In the genomic region with DNA sequence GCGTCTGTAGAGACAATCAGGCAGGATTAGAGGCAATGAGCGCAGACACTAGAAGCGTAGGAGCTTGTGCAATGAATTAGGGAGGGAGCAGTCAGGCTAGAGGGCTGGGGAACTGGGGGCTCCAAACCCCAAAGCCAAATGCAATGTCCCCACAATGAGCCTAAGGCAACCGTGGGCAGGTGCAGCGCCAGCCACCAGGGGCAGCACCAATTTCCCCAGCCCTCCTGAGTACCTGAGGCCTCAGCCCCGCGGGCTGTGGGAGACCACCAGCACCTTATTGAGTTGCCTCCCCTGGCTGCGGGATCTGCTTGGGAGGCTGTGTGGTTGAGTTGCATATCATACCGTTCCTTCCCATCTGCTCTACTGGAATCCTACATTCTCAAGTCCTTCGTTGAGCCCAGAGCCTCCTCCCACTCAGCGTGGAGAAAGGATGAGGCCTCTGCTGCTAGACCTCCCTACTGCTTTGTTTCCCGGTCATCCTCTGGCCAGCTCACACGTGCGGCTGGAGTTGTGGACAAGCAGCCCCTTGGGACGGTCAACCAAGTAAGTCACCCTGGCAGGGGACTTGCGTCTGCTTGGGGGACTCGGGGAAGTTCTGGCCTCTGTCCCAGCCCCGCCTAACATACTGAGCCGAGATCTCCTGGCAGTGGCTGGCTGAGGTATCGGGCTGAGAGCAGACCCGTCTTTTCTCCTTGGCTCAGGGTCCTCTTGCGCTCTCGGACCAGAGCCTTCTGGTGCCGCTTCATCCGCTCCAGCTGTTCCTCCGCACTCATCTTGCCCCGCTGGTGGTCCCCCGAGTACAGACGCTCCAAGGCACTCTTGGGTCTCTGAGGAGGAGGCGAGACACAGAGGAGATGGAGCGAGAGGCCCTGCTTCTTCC, we compare ENCODE assay signal across 12 mouse cellular contexts. TPM values are rescaled to one million over a fixed set of nuclear protein-coding genes. Genes with fewer than 3 reads are reported as not detected.
DNase-seq lines count a peak whose midpoint lies in the region; ATAC-seq lines count a peak whose summit lies in the region.
"Had no signal": no experiment of that assay in that cellular context is flagged by ENCODE, and none has a peak within 500 bp of the region (broad histone marks: within the 10 kb centered on the region; RNA-seq: fewer than 3 reads in every experiment).

No protein-coding gene starts in this region.

- H3K36me3 ChIP-seq in stomach, embryonic 16.5 days (ENCODE audit: control insufficient read depth, insufficient read depth, low read length), result no peaks in the 10 kb centered on the region
- H3K36me3 ChIP-seq: hindbrain, embryonic 15.5 days; liver, embryonic 13.5 days had no signal

- 72% methylated on average over 31 of the region's 31 CpGs for WGBS in stomach, embryonic 16.5 days

- ATAC-seq in stomach, embryonic 16.5 days (ENCODE audit: insufficient read depth, low FRiP score), result peak; percentile 18; the same call in 1 of the 2 replicates
- no peak for ATAC-seq in erythroblast, adult 5-6 weeks (replicated peaks; ENCODE audit: low FRiP score, poor library complexity, severe bottlenecking)

- H3K27ac ChIP-seq in stomach, embryonic 16.5 days (ENCODE audit: low read length), result no peak overlapping the region
- H3K27ac ChIP-seq: hindbrain, embryonic 15.5 days; liver, embryonic 13.5 days had no signal

- H3K4me2 ChIP-seq in stomach, embryonic 16.5 days (ENCODE audit: low read depth, low read length), result no peak overlapping the region
- H3K4me2 ChIP-seq: hindbrain, embryonic 15.5 days; liver, embryonic 13.5 days had no signal

- peak; percentile 24 to 45 for DNase-seq in cerebellum, postnatal 14 days
- DNase-seq in cerebellum, adult 11 months, result no peak
- DNase-seq in kidney, postnatal 4 days, result peak; percentile 20 to 25
- no peak for DNase-seq in kidney, adult 11 months
- DNase-seq in right cerebral cortex, postnatal 25 days, result peak; percentile 34
- no peak for DNase-seq in right cerebral cortex, adult 2 months (ENCODE audit: low spot score in 2 of 2)
- DNase-seq: adrenal gland, postnatal 14 days; cerebellum, postnatal 36 days; liver, embryonic 13.5 days had no signal

- H3K27me3 ChIP-seq in stomach, embryonic 16.5 days (ENCODE audit: control insufficient read depth, insufficient read depth, low read length), result no peaks in the 10 kb centered on the region
- H3K27me3 ChIP-seq: hindbrain, embryonic 15.5 days; liver, embryonic 13.5 days had no signal

- no peaks in the 10 kb centered on the region; the same call in 1 of the 2 replicates for H3K4me1 ChIP-seq in stomach, embryonic 16.5 days (ENCODE audit: control insufficient read depth, insufficient read depth, low read length)

- H3K4me3 ChIP-seq in stomach, embryonic 16.5 days (replicated peaks; ENCODE audit: low read length), result no peak overlapping the region
- H3K4me3 ChIP-seq: hindbrain, embryonic 15.5 days; liver, embryonic 13.5 days had no signal

- H3K9ac ChIP-seq in stomach, embryonic 16.5 days (ENCODE audit: low read length), result no peak overlapping the region
- H3K9ac ChIP-seq: hindbrain, embryonic 15.5 days; liver, embryonic 13.5 days had no signal

- no peaks in the 10 kb centered on the region for H3K9me3 ChIP-seq in stomach, embryonic 16.5 days (replicated peaks; ENCODE audit: control insufficient read depth, low read length)
- H3K9me3 ChIP-seq: hindbrain, embryonic 15.5 days; liver, embryonic 13.5 days had no signal

RNA-seq across cellular contexts. Expression of gene Gm4353, which starts 50.2 kb away (rescaled TPM):
- 0.62 and 1.9 TPM in 2 replicates for polyA plus RNA-seq in stomach, embryonic 16.5 days (2015; fragmentation: Nextera tagmentation; extraction: Ambion mirVana)
- not detected in 2 replicates for total RNA-seq in erythroblast, adult 5-6 weeks (2015; ENCODE audit: low replicate concordance)
- 0.77 and 1.1 TPM in 2 replicates for total RNA-seq in erythroblast, adult 5-6 weeks (2017; ENCODE audit: low replicate concordance)

Comparison
In these comparisons a context has a peak if more than half of its experiments do, and no peak if none do; other contexts are left out.
1. DNase-seq: peak in cerebellum, postnatal 14 days (2 of 2), kidney, postnatal 4 days (2 of 2) and right cerebral cortex, postnatal 25 days (single experiment); none in cerebellum, adult 11 months (single experiment), kidney, adult 11 months (single experiment) and right cerebral cortex, adult 2 months (0 of 2).